Mouse (Mus musculus): ENCODE results near the gene Rnaseh2c. TPM values are rescaled to one million over a fixed set of nuclear protein-coding genes. Genes with fewer than 3 reads are reported as not detected.

The Rnaseh2c gene
- total RNA-seq (2014; fragmentation: Nextera tagmentation) (78.4 and 114 TPM in 2 replicates), total RNA-seq (2017) (37.7 and 140 TPM in 2 replicates)

DNA sequence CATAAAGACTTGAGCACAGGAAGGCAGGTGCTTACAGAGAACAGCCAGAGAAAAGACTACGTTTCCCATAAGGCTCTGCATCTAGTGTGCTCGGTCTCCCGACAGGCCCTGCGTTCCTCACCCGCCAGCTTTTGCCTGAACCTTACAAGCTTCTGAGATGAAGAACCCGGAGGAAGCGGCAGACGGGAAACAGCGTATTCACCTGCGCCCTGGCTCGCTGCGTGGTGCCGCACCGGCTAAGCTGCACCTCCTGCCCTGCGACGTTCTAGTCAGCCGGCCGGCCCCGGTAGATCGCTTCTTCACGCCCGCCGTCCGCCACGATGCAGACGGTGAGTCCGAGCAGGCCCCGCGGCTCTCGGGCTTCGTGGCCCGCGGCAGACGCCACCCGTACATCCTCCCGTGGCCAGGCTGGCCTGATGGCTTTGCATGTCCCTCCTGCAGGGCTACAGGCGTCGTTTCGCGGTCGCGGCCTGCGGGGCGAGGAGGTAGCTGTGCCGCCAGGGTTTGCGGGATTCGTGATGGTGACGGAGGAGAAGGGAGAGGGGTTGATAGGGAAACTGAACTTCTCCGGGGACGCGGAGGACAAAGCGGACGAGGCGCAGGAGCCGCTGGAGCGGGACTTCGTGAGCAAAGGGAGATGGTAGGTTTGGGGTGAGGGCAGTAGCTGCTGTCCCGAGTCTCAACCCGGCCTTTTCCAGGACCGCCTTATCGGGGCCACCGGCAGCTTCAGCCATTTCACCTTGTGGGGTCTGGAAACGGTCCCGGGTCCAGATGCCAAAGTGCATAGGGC, at the start of gene Rnaseh2c:
Gene Rnaseh2c (plus strand): TSS at position 122 of the 790 bp plus-strand sequence.
- peak; percentile 47 for ATAC-seq (replicated peaks; ENCODE audit: poor library complexity, severe bottlenecking)

DNA sequence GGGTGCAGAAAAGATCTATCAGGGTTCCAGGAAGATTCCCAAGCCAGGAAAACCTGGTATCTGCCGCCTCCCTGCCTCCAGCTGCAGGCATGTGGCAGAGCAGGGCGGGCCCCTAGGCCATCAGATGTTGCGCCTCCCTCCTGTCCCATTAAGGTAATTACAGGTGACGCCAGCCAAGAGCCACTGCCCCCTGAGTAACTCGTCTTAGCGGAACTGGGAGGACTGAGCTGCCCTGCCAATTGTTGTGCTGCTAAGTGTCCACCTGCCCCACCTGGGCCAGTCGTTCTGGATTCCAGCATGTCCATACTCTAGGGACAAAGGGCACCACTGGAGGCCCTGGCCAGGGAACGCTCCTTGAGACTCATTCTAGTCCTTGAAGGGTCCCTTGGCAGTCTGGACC, 47.9 kb upstream of the Rnaseh2c start:
- no peak for ATAC-seq (replicated peaks; ENCODE audit: poor library complexity, severe bottlenecking)

- no peak for ATAC-seq (replicated peaks; ENCODE audit: poor library complexity, severe bottlenecking)
Observed at GRCm38 (mm10) chr19:5554212-5554611, 47.5 kb upstream of the Rnaseh2c start.

DNA sequence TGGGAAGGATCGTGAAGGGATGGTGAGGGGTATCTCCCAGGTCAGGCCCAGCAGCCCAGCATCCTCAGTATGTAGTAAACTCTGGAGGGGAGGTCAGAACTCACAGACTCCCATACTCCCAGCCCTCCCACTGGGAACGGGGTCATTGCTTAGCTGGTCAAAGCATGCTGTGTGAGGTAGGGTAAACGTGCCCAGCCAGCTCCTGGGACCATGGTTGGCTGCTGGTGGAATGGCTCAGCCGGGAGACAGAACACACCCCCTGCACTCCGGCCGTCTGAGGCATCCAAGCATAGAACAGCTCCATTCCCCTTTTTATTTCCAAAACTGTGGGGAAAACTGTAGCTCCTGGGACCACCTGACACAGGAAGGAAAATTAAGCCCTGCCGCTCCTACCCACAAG, 43.5 kb upstream of the Rnaseh2c start:
- ATAC-seq (replicated peaks; ENCODE audit: poor library complexity, severe bottlenecking): no peak

GRCm38 (mm10) chr19:5558770-5559169, 42.9 kb upstream of the Rnaseh2c start:
- ATAC-seq (replicated peaks; ENCODE audit: poor library complexity, severe bottlenecking): no peak

DNA sequence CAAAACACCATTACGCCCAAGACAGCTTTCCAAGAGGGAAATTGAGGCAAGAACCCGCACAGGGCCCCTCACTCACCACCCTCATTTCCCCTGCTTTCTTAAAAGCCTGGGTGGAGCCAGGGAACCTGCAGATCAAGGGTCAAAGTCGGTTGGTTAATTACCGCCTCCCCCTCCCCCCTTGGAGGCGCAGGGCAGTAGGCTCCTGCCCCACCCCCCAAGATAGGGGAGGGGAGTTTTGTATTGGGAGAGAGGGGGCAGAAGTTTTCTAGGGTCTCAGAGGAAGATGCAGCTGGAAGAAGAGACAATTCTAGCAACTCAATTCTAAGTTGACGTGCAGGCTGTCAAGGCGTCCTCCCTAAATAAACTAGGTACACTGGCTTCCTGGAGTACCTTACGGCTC, 42.4 kb upstream of the Rnaseh2c start:
- no peak for ATAC-seq (replicated peaks; ENCODE audit: poor library complexity, severe bottlenecking)

DNA sequence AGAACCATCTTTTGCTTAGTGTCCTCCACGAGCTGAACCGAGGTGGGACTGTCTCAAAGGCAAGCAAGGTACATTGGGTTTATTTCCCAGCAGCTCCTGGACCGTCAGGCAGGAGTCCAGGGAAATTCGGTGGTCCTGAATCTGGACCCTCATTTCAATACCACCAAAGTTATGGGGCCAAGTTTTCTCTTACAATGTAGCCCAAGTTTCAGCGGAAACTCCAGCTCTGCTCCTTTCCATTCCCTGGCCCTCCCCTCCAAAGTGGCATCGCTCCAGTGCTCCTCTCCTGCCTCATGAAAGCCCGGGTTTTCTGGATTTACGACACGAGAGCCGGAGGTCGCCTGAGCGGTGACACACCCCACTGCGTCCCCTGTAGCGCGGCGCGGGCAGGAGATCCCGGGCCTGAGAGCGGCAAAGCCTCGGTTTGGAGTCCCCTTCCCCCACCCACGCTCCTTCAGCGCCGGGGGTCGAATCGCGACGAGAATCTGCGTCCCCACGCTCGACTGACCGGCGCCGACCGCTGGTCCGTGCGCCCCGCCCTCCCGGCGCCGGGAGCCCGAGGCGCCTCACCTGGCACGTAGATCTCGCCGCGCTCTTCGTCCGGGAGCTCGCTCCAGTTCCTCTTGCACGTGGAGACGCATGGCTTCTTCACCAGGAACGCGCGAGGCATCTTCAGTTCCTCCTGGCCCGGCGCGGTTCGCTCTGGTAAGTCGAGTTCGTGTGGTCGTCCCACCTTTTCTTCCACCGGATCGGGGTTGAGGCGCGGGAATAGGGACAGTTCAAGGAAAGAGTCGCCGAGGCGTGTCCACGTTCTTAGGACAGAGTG, 41.8 kb upstream of the Rnaseh2c start:
- ATAC-seq (replicated peaks; ENCODE audit: poor library complexity, severe bottlenecking): peak; percentile 25; the same call in 1 of the 2 replicates

DNA sequence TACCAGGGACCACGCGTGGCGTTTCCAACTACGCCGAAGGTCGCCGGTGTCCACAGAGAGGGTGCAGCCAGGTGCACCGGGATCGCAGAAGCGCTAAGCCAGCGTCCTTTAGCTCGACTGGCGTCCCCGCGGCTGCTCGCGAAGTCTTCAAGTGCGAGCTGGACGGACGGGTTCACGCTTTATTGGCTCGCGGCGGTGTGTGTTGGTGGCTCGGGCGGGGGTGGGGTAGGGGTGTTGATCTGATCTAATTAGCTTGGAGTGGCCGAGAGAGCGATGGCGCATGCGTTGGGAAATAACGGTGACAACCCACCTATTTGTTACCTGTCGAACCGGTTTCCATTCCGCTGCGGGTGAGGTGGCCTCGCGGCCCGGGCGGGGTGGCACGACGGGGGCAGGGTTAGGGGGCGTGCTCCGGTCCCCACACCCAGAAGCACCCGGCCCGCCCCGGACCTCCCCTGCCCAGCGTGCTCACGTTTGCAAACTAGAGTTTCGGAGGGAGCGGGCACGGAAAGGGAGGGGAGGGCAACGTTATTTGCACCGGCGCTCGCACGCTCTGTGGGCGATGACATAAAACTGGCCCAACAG, 41.1 kb upstream of the Rnaseh2c start, which contains the start of gene Ovol1:
Gene Ovol1 (minus strand): TSS at position 190 of the 585 bp plus-strand sequence.
- no peak; the same call in 1 of the 2 replicates for ATAC-seq (replicated peaks; ENCODE audit: poor library complexity, severe bottlenecking)

DNA sequence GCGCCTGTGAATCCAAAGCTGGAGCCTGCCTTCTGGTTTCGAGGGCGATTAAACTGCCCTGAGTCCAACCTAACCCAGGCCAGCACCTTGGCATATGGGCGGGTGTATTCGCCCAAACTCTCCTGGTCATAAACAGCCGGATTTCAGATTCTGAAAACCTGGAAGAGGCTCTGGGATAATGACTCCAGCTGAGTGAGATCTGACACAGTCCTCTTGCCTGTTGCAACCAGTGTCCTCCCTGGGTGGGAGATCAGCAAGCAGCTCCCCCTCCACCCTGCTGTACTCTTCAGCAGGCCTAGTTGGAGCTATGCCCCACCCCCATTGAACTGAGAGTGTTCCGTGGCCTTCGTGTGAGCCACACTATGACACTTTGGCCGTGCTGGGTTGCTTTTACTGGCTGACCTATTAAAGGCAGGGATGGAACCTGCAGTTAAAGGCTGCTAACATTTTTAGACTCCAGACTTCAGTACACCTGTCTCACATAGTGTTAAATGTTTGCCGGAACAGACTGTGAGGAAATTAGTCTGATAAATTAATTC, 40.4 kb upstream of the Rnaseh2c start:
- no peak for ATAC-seq (replicated peaks; ENCODE audit: poor library complexity, severe bottlenecking)

DNA sequence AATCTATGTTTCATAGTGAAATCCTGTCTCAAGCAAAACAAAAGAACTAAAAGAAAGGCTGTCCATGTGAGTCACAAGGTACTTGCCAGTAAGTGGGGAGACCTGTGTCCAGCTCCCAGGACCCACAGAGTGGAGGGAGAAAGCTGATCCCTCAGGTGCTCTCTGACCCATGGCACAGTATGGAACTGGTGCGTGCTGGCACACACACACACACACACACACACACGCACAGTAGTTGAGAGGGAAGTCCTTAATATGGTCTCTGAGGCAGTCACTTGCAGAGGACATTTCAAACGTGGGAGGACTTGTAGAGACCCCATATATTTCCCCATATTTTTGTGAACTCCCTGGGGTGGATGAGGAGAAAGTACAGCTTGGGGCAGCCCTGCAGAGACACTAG, 39.8 kb upstream of the Rnaseh2c start:
- ATAC-seq (replicated peaks; ENCODE audit: poor library complexity, severe bottlenecking): no peak

- no peak for ATAC-seq (replicated peaks; ENCODE audit: poor library complexity, severe bottlenecking)
Observed at GRCm38 (mm10) chr19:5562776-5563175, 38.9 kb upstream of the Rnaseh2c start.

DNA sequence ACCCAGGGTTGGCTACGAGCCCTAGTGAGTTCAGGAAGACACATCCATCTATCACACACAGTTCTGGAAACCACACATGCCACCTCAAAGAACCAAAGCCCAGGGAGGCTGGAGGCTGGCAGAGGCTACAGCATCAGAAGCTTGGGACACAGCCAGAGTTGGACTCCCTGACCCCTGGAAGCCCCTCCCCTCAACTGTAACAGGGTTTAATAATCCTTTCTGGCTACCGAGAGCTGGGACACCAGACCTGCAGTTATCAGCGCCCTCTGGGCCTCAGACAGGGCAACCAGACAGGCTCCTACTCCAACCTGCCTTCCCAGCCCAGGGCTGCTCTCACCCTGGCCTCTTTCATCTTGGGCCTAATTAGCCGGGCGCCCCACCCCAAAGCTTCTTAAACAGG, 35.4 kb upstream of the Rnaseh2c start:
- ATAC-seq (replicated peaks; ENCODE audit: poor library complexity, severe bottlenecking): no peak

DNA sequence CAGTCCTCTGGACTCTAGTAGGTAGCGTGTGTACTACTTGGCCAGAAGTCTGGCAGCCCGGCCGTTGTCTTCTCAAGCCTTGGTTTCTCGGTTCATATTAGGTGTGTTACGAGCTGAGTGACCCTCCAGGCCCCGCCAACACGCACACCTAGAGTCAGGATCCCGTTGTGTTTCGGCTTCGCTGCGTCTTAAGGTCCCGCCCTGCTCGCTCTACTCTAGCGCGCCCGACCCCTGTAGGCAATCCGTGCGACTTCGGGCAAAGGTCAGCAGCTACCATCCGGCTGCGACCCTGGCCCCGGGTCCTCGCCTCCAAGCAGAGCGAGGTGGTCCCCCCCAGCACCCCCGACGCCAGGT, 34.5 kb upstream of the Rnaseh2c start:
- no peak for ATAC-seq (replicated peaks; ENCODE audit: poor library complexity, severe bottlenecking)

- ATAC-seq (replicated peaks; ENCODE audit: poor library complexity, severe bottlenecking): peak; percentile 33
Observed at GRCm38 (mm10) chr19:5567534-5568469, 33.9 kb upstream of the Rnaseh2c start, which contains the start of gene Ap5b1. Ap5b1 (plus strand) TSS chr19:5568025.

DNA sequence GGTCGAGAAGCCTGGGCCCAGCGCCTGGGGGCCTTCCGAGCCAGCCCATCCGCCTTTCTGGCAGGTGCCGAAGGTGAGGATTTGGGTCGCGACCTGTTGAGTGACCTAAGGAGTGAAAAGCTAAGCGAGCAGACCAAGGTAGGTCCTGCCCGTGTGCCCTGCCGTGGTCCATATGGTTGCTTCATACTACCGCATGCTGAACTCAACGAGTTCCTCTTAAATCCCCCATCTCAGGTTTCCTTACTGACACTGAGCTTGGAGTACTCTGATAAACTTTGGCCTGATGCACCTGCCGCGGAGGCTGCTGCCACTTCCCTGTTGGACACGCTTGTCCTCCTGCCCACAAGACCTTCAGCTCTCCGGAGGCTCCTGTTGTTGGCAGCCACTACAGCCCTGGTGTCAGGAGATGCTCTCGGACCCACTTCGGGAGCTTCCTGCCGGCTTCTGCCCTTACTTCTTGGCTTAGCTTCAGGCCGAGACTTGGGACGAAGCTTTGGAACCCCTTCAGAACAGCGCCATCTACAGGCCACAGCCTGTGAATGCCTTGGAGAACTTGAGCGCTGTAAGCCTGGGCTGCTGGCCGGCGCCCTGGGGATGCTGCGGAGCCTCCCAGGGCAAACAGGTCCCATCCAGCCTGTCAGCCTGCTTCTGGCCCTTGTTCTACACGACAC, 33.1 kb upstream of the Rnaseh2c start:
- 0 out of 2 replicates have a peak, but pooled peaks have one; percentile 12 for ATAC-seq (replicated peaks; ENCODE audit: poor library complexity, severe bottlenecking)

DNA sequence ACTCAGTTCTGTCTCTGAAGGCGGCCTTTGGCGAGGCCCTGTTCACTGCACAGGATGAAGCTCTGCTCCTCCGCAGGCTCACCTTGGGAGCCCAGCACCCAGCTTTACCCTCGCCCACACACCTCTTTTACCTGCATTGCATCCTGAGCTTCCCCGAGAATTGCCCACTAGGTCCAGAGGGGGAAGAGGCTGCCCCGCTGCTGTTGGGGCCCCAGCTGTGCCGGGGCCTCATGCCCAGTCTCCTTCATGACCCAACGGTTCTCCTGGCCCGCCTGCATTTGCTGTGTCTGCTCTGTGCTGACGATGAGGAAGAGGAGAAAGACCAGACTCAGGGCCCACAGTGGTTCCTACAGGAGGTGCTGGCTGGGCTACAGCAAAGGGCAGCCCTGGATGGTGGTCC, 32.2 kb upstream of the Rnaseh2c start:
- no peak for ATAC-seq (replicated peaks; ENCODE audit: poor library complexity, severe bottlenecking)

- ATAC-seq (replicated peaks; ENCODE audit: poor library complexity, severe bottlenecking): no peak
Observed at GRCm38 (mm10) chr19:5570353-5571246, 31.1 kb upstream of the Rnaseh2c start.

- peak; percentile 63 for ATAC-seq (replicated peaks; ENCODE audit: poor library complexity, severe bottlenecking)
Observed at GRCm38 (mm10) chr19:5571831-5572230, 29.8 kb upstream of the Rnaseh2c start.

Data from granulocyte monocyte progenitor cell, adult 5-6 weeks (primary cell).